Mouse (Mus musculus) hindbrain, embryonic 13.5 days (tissue): ENCODE results near the gene Hist1h4j. TPM values are rescaled to one million over a fixed set of nuclear protein-coding genes. Genes with fewer than 3 reads are reported as not detected.

Source experiments
- microRNA-seq: library from miRNA; unstranded; fragments of <30 nt; microRNA quantifications from one replicate; pipeline ENCODE4, GENCODE M21; 2016
- polyA plus RNA-seq: library from polyadenylated mRNA; unstranded; fragments of >200 nt; fragmentation: Nextera tagmentation; extraction: Ambion mirVana; gene quantifications from 2 replicates; pipeline ENCODE4 v1.2.1, GENCODE M21; 2015

Hist1h4j gene
- polyA plus RNA-seq, 1 experiment from 2014 or later: 0.84 TPM

Small RNA genes lying within 50 kb of the gene (microRNA-seq; reads per million reads assigned to microRNA genes)
- gene Gm44357 (not detected), gene Gm44367 (not detected), gene Gm44454 (not detected)

Other genes with a start within 250 kb of the Hist1h4j start
- 0.44 and 0.57 TPM in 2 replicates for gene AK157302, start 239.8 kb upstream of the Hist1h4j start, polyA plus RNA-seq
- gene Gm11273, start 233.6 kb upstream of the Hist1h4j start, polyA plus RNA-seq: 3.8 and 8.1 TPM in 2 replicates
- gene Zkscan8, start 203.9 kb upstream of the Hist1h4j start, polyA plus RNA-seq: 5.8 and 6.6 TPM in 2 replicates
- gene Olfr1366, start 192.3 kb upstream of the Hist1h4j start, polyA plus RNA-seq: 0.12 and 0.16 TPM in 2 replicates
- 0.05 TPM in 2 replicates for gene Olfr1535, start 175.2 kb upstream of the Hist1h4j start, polyA plus RNA-seq
- not detected in 2 replicates for gene Olfr1364, start 153.3 kb upstream of the Hist1h4j start, polyA plus RNA-seq
- gene Olfr1362, start 121.0 kb upstream of the Hist1h4j start, polyA plus RNA-seq: not detected in 2 replicates
- gene Olfr11, start 92.5 kb upstream of the Hist1h4j start, polyA plus RNA-seq: 0.05 and 0.08 TPM in 2 replicates
- gene Olfr1361, start 71.7 kb upstream of the Hist1h4j start, polyA plus RNA-seq: not detected in 2 replicates
- not detected in 2 replicates for gene Olfr1360, start 57.7 kb upstream of the Hist1h4j start, polyA plus RNA-seq
- not detected in 2 replicates for gene Olfr1359, start 37.0 kb upstream of the Hist1h4j start, polyA plus RNA-seq
- 1.1 and 1.9 TPM in 2 replicates for gene Hist1h2bl, start 18.9 kb upstream of the Hist1h4j start, polyA plus RNA-seq
- gene Hist1h2ai, start 18.6 kb upstream of the Hist1h4j start, polyA plus RNA-seq: 12.9 and 14.0 TPM in 2 replicates
- gene Hist1h3h, start 17.4 kb upstream of the Hist1h4j start, polyA plus RNA-seq: 5.9 and 6.4 TPM in 2 replicates
- 1.9 and 2.3 TPM in 2 replicates for gene Hist1h2bm, start 13.0 kb upstream of the Hist1h4j start, polyA plus RNA-seq
- gene Hist1h4k, start 15.4 kb downstream of the Hist1h4j start, polyA plus RNA-seq: 1.6 and 2.7 TPM in 2 replicates
- 10.4 and 11.4 TPM in 2 replicates for gene Hist1h2ak, start 18.8 kb downstream of the Hist1h4j start, polyA plus RNA-seq
- 0.60 and 2.1 TPM in 2 replicates for gene Hist1h2bn, start 19.1 kb downstream of the Hist1h4j start, polyA plus RNA-seq
- gene Hist1h1b, start 45.6 kb downstream of the Hist1h4j start, polyA plus RNA-seq: 5.5 and 7.8 TPM in 2 replicates
- gene Hist1h3i, start 48.3 kb downstream of the Hist1h4j start, polyA plus RNA-seq: 44.3 and 48.5 TPM in 2 replicates
- gene Hist1h2an, start 52.2 kb downstream of the Hist1h4j start, polyA plus RNA-seq: 1.8 and 2.8 TPM in 2 replicates
- gene Hist1h2bp, start 52.4 kb downstream of the Hist1h4j start, polyA plus RNA-seq: 0.68 and 0.97 TPM in 2 replicates
- 7.3 and 7.8 TPM in 2 replicates for gene Hist1h2bq, start 75.1 kb downstream of the Hist1h4j start, polyA plus RNA-seq
- not detected in 2 replicates for gene Hist1h2ao, start 75.4 kb downstream of the Hist1h4j start, polyA plus RNA-seq
- not detected in 2 replicates for gene Hist1h4m, start 76.7 kb downstream of the Hist1h4j start, polyA plus RNA-seq
- 6.7 and 8.6 TPM in 2 replicates for gene Hist1h4n, start 97.1 kb downstream of the Hist1h4j start, polyA plus RNA-seq
- gene Hist1h2ap, start 98.4 kb downstream of the Hist1h4j start, polyA plus RNA-seq: 898 and 915 TPM in 2 replicates
- 7.5 and 7.7 TPM in 2 replicates for gene Hist1h2br, start 98.7 kb downstream of the Hist1h4j start, polyA plus RNA-seq
- 16.8 and 19.9 TPM in 2 replicates for gene Zfp184, start 210.0 kb downstream of the Hist1h4j start, polyA plus RNA-seq
- not detected in 2 replicates for gene Pom121l2, start 246.1 kb downstream of the Hist1h4j start, polyA plus RNA-seq